Mouse (Mus musculus) thymus, postnatal 14 days (tissue): ENCODE measurements around the gene Trmt61a.
"Not testable (repeated sequence)": the region's sequence is repeated elsewhere in the genome, so short reads cannot be mapped to it uniquely, and the experiment has no call there.

ENCODE experiments used
- DNase-seq: peaks from one replicate; pipeline ENCODE4 v3.0.0; 2021

Trmt61a gene

GRCm38 (mm10) chr12:111677882-111678669, at the start of gene Trmt61a:
TSS of gene Trmt61a (plus strand) at chr12:111678105.
- DNase-seq: peak; percentile 92

- peak; percentile 63 for DNase-seq
These were observed 29.8 kb upstream of the Trmt61a start for GRCm38 (mm10) chr12:111648061-111648645.

- no peak for DNase-seq
These were observed 25.0 kb upstream of the Trmt61a start for GRCm38 (mm10) chr12:111652953-111653352.

DNA sequence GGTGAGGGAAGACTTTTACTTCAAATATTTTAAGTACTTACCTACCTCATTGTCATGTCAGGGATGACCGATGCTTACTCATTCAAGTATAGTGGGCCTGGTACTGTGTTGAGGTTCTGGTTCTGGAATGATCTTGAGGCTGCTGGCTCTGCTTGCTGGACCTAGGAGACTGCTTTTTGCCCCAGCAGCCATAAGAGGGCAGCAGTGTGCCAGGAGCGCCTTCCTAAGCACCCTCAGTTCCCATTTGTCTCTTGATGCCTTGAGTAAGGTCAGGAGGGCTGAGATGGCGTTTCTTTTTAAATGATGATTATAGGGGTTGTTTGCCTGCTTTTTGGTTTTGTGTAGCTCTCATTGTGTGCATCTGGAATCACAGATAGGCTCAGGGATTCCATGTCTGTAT, 24.5 kb upstream of the Trmt61a start:
- peak; percentile 62 for DNase-seq

DNA sequence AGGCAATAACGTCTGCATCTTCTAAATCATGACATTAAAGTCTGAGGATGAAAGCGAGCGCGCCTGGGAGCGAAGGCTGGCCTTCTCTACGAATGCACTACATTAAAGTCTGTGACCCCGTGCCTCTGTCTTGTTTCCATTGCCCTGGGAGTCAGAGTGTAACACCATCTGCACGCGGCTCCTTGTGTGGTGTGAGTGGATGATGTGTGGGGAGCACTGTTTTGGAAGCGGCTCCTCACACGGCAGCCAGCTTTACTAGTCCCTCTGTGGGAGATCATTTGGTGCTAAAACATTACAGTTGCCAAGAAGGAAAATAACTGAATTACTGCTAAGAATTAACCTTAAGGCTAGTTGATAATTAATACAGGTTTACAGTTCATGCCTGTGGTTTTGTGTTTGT, 22.2 kb upstream of the Trmt61a start:
- no peak for DNase-seq

- no peak for DNase-seq
These were observed 18.6 kb upstream of the Trmt61a start for GRCm38 (mm10) chr12:111659331-111659730.

- no peak for DNase-seq
These were observed 17.3 kb upstream of the Trmt61a start for GRCm38 (mm10) chr12:111660628-111661027.

- not testable (repeated sequence) for DNase-seq
These were observed 16.4 kb upstream of the Trmt61a start for GRCm38 (mm10) chr12:111661554-111661953.

GRCm38 (mm10) chr12:111663228-111664143, 14.4 kb upstream of the Trmt61a start:
- DNase-seq: no peak

- DNase-seq: no peak
These were observed 13.7 kb upstream of the Trmt61a start for GRCm38 (mm10) chr12:111664144-111664634.

- DNase-seq: no peak
These were observed 12.6 kb upstream of the Trmt61a start for GRCm38 (mm10) chr12:111665041-111665880.

- DNase-seq: no peak
These were observed 11.5 kb upstream of the Trmt61a start for GRCm38 (mm10) chr12:111666380-111666779.

- no peak for DNase-seq
These were observed 10.5 kb upstream of the Trmt61a start for GRCm38 (mm10) chr12:111667421-111667820.

GRCm38 (mm10) chr12:111668457-111668912, 9.4 kb upstream of the Trmt61a start:
- DNase-seq: peak; percentile 97

- no peak for DNase-seq
These were observed 8.7 kb upstream of the Trmt61a start for GRCm38 (mm10) chr12:111669000-111669788.

DNA sequence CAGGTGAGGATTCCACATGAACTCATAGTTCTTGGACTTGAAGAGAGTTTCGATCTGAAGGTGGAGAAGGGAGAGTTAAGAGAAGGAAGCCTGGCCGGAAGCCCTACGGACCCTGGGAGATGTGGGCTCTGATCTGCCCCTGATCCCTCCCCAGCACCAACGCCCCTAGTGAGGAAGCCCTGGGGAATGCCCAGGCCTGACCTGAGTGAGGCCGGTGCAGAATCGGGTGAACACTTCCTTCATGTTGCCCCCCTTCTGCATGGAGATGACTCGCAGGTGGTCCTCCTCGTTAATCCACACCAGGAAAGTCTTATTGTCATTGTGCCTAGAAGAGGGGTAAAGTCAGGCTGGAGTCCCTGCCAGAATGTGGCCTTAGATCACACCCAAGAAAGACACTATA, 7.9 kb upstream of the Trmt61a start:
- DNase-seq: no peak

DNA sequence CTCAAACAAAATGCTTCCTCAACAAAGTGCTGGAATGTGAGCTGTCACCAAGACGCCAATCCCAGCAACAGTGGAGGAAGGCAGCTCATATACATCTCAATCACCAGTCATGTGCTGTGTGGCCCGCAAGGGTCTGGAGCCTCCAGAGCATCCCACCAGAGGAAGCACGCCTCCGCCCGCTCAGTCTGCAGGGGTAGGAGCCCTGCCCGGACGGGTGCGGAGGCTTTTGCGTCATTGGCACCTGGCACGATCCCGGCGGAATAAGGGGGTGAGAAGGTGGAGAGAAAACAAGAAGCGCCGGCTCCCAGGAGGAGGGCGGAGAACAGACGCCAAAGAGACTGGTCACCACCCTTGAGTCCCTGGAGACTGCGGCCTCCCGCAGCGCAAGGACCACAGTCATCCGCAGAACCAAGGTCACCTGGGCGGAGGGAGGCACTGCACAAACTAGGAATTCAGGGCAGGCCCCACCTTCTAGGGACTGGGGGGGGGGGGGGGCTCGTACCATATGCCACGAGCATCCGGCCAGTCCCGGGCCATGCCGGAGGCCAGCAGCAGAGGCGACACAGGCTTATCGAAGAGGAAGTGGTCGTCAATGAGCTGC, 7.4 kb upstream of the Trmt61a start:
- no peak for DNase-seq

GRCm38 (mm10) chr12:111670976-111671375, 6.9 kb upstream of the Trmt61a start:
- DNase-seq: no peak

GRCm38 (mm10) chr12:111671431-111671902, 6.4 kb upstream of the Trmt61a start:
- DNase-seq: peak; percentile 75

DNA sequence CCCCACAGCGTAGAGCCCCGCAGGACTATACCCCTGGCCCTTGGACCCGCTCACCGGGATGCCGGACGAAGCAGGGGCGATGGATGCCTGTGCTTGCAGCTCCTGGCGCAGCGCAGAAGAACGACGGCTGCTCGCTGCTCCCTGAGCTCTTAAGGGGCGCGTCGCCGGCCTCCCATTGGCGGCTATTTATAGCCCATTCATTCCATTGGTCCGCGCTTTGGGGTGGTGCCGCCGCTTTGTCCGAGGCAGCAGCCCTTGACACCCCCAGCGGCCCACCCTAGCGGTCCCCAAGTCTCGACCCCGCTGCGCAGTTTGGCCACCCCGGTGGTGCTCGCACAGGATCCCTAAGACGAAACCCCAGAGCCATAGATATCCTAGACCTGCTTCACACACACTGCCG, 5.7 kb upstream of the Trmt61a start, which contains the start of gene Ckb:
TSS of gene Ckb (minus strand) at position 163 of the 400 bp plus-strand sequence.
- DNase-seq: peak; percentile 58

GRCm38 (mm10) chr12:111672581-111672980, 5.3 kb upstream of the Trmt61a start:
- no peak for DNase-seq
